Comparison of ENCODE assay signal across 10 mouse cellular contexts in the genomic region with DNA sequence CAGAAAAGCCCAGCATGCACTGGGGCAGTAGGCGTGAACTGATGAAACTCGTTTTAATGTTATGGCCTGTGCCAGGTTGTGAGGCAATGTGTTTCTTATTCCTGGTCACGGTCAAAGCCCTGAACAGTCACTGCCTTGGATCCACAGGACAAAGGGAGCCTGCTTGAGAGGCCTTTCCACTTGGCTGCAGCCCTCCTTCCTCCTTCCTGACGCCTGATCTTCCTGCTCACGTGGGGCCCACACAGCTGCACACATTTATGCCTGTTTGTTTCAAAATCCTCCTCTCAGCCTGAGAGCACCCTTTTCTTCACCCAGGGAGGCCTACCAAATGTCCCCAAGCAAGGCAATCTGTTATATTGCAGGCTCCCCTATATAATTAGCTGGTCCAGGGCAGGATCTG. TPM values are rescaled to one million over a fixed set of nuclear protein-coding genes. Genes with fewer than 3 reads are reported as not detected.
DNase-seq lines count a peak whose midpoint lies in the region; ATAC-seq and TF ChIP-seq lines count a peak whose summit lies in the region.
"Had no signal": no experiment of that assay in that cellular context is flagged by ENCODE, and none has a peak within 500 bp of the region (broad histone marks: within the 10 kb centered on the region; RNA-seq: fewer than 3 reads in every experiment).

No protein-coding gene starts in this region.

- no peak overlapping the region for H3K4me2 ChIP-seq in forebrain, embryonic 11.5 days (ENCODE audit: low read depth, low read length, severe bottlenecking)
- no peak overlapping the region for H3K4me2 ChIP-seq in midbrain, embryonic 13.5 days (replicated peaks)
- no peak overlapping the region for H3K4me2 ChIP-seq in stomach, postnatal 0 days (replicated peaks; ENCODE audit: low read depth)
- no peak overlapping the region for H3K4me2 ChIP-seq in midbrain, embryonic 15.5 days
- no peak overlapping the region for H3K4me2 ChIP-seq in midbrain, embryonic 16.5 days (ENCODE audit: low read length)

- H3K36me3 ChIP-seq in forebrain, embryonic 10.5 days (replicated peaks): no peaks in the 10 kb centered on the region
- no peaks in the 10 kb centered on the region for H3K36me3 ChIP-seq in forebrain, embryonic 11.5 days (ENCODE audit: control insufficient read depth, insufficient read depth, low read length)
- no peaks in the 10 kb centered on the region for H3K36me3 ChIP-seq in midbrain, embryonic 10.5 days
- no peaks in the 10 kb centered on the region for H3K36me3 ChIP-seq in midbrain, embryonic 13.5 days
- no peaks in the 10 kb centered on the region for H3K36me3 ChIP-seq in stomach, postnatal 0 days (ENCODE audit: control insufficient read depth, insufficient read depth, low read length)
- no peaks in the 10 kb centered on the region for H3K36me3 ChIP-seq in midbrain, embryonic 15.5 days (replicated peaks)
- H3K36me3 ChIP-seq in midbrain, embryonic 16.5 days (ENCODE audit: control insufficient read depth, insufficient read depth, low read length): no peaks in the 10 kb centered on the region

- no peak for ATAC-seq in forebrain, embryonic 11.5 days (replicated peaks; ENCODE audit: low FRiP score)
- ATAC-seq in midbrain, embryonic 13.5 days: no peak
- ATAC-seq in stomach, postnatal 0 days (ENCODE audit: low FRiP score, low TSS enrichment): no peak
- no peak for ATAC-seq in midbrain, embryonic 15.5 days (replicated peaks)
- no peak for ATAC-seq in midbrain, embryonic 16.5 days

- H3K27me3 ChIP-seq in forebrain, embryonic 10.5 days (ENCODE audit: poor library complexity, severe bottlenecking): peaks cover 36% of the 10 kb centered on the region
- H3K27me3 ChIP-seq in forebrain, embryonic 11.5 days (ENCODE audit: control insufficient read depth, insufficient read depth, low read length): no peaks in the 10 kb centered on the region
- peaks cover 41% of the 10 kb centered on the region for H3K27me3 ChIP-seq in midbrain, embryonic 10.5 days (ENCODE audit: low read depth, poor library complexity, severe bottlenecking)
- peaks cover 24% of the 10 kb centered on the region for H3K27me3 ChIP-seq in midbrain, embryonic 13.5 days
- no peaks in the 10 kb centered on the region for H3K27me3 ChIP-seq in stomach, postnatal 0 days (ENCODE audit: control insufficient read depth, insufficient read depth, low read length)
- H3K27me3 ChIP-seq in midbrain, embryonic 15.5 days (replicated peaks): peaks cover 8% of the 10 kb centered on the region
- H3K27me3 ChIP-seq in midbrain, embryonic 16.5 days (ENCODE audit: control insufficient read depth, insufficient read depth, low read depth, low read length): peaks cover 6% of the 10 kb centered on the region

- H3K4me1 ChIP-seq in forebrain, embryonic 10.5 days: peaks cover 46% of the 10 kb centered on the region
- 0 out of 2 replicates have a peak, but pooled peaks cover 5% of the 10 kb centered on the region for H3K4me1 ChIP-seq in forebrain, embryonic 11.5 days (replicated peaks; ENCODE audit: control insufficient read depth, insufficient read depth, low read length)
- H3K4me1 ChIP-seq in midbrain, embryonic 10.5 days: peaks cover 34% of the 10 kb centered on the region
- H3K4me1 ChIP-seq in midbrain, embryonic 13.5 days (replicated peaks): peaks cover 12% of the 10 kb centered on the region
- peaks cover 21% of the 10 kb centered on the region for H3K4me1 ChIP-seq in stomach, postnatal 0 days (replicated peaks; ENCODE audit: control insufficient read depth, insufficient read depth)
- H3K4me1 ChIP-seq in midbrain, embryonic 15.5 days: peaks cover 7% of the 10 kb centered on the region
- peaks cover 7% of the 10 kb centered on the region; the same call in 1 of the 2 replicates for H3K4me1 ChIP-seq in midbrain, embryonic 16.5 days (ENCODE audit: control insufficient read depth, insufficient read depth, low read length)

- WGBS in forebrain, embryonic 10.5 days: 71% methylated on average over 5 of the region's 5 CpGs
- WGBS in forebrain, embryonic 11.5 days: 69% methylated on average over 5 of the region's 5 CpGs
- WGBS in midbrain, embryonic 10.5 days: 74% methylated on average over 5 of the region's 5 CpGs
- 68% methylated on average over 5 of the region's 5 CpGs for WGBS in midbrain, embryonic 13.5 days
- WGBS in stomach, postnatal 0 days: 41% methylated on average over 5 of the region's 5 CpGs
- 61% methylated on average over 5 of the region's 5 CpGs for WGBS in midbrain, embryonic 15.5 days
- 48% methylated on average over 5 of the region's 5 CpGs for WGBS in midbrain, embryonic 16.5 days

- H3K4me3 ChIP-seq in forebrain, embryonic 10.5 days: no peak overlapping the region
- H3K4me3 ChIP-seq in forebrain, embryonic 11.5 days (ENCODE audit: low read depth, low read length): no peak overlapping the region
- no peak overlapping the region for H3K4me3 ChIP-seq in midbrain, embryonic 10.5 days
- no peak overlapping the region for H3K4me3 ChIP-seq in midbrain, embryonic 13.5 days (replicated peaks)
- H3K4me3 ChIP-seq in stomach, postnatal 0 days (ENCODE audit: low read depth, low read length): no peak overlapping the region
- no peak overlapping the region for H3K4me3 ChIP-seq in midbrain, embryonic 15.5 days
- H3K4me3 ChIP-seq in midbrain, embryonic 16.5 days (ENCODE audit: low read depth, low read length): no peak overlapping the region

- H3K9me3 ChIP-seq in forebrain, embryonic 10.5 days: no peaks in the 10 kb centered on the region
- H3K9me3 ChIP-seq in forebrain, embryonic 11.5 days (ENCODE audit: control insufficient read depth, low read length): no peaks in the 10 kb centered on the region
- no peaks in the 10 kb centered on the region for H3K9me3 ChIP-seq in midbrain, embryonic 10.5 days (replicated peaks)
- no peaks in the 10 kb centered on the region for H3K9me3 ChIP-seq in midbrain, embryonic 13.5 days
- no peaks in the 10 kb centered on the region for H3K9me3 ChIP-seq in stomach, postnatal 0 days (ENCODE audit: control insufficient read depth, low read length)
- no peaks in the 10 kb centered on the region for H3K9me3 ChIP-seq in midbrain, embryonic 15.5 days
- no peaks in the 10 kb centered on the region for H3K9me3 ChIP-seq in midbrain, embryonic 16.5 days (replicated peaks; ENCODE audit: control insufficient read depth, low read length, poor library complexity, severe bottlenecking)

- no peak for TF ChIP-seq CTCF in stomach, postnatal 0 days (IDR thresholded peaks at IDR 0.05; ENCODE audit: low read depth)

- DNase-seq in forebrain, embryonic 10.5 days (ENCODE audit: extremely low spot score, low spot score): no peak
- no peak for DNase-seq in forebrain, embryonic 11.5 days (ENCODE audit: low spot score)
- DNase-seq in midbrain, embryonic 10.5 days (ENCODE audit: low spot score): no peak
- peak; percentile 49 for DNase-seq in kidney, postnatal 14 days
- no peak for DNase-seq in stomach, postnatal 0 days (ENCODE audit: low spot score)
- DNase-seq: adrenal gland, postnatal 36 days; gastrocnemius, postnatal 36 days had no signal

- no peak for TF ChIP-seq EP300 in stomach, postnatal 0 days (optimal IDR thresholded peaks at IDR 0.05)

- no peak overlapping the region for H3K9ac ChIP-seq in forebrain, embryonic 11.5 days (ENCODE audit: low read length)
- H3K9ac ChIP-seq in midbrain, embryonic 13.5 days (replicated peaks): no peak overlapping the region
- H3K9ac ChIP-seq in stomach, postnatal 0 days (ENCODE audit: low read length): no peak overlapping the region
- H3K9ac ChIP-seq in midbrain, embryonic 15.5 days: no peak overlapping the region
- H3K9ac ChIP-seq in midbrain, embryonic 16.5 days (ENCODE audit: low read depth, low read length): no peak overlapping the region

- 0 out of 2 replicates have a peak overlapping the region, but pooled peaks have one; percentile 35 for H3K27ac ChIP-seq in forebrain, embryonic 10.5 days
- no peak overlapping the region for H3K27ac ChIP-seq in forebrain, embryonic 11.5 days (ENCODE audit: low read depth, low read length)
- peak overlapping the region; percentile 33; the same call in 1 of the 2 replicates for H3K27ac ChIP-seq in midbrain, embryonic 10.5 days (replicated peaks)
- no peak overlapping the region for H3K27ac ChIP-seq in midbrain, embryonic 13.5 days
- peak overlapping the region; percentile 35 for H3K27ac ChIP-seq in stomach, postnatal 0 days (replicated peaks)
- no peak overlapping the region for H3K27ac ChIP-seq in midbrain, embryonic 15.5 days
- H3K27ac ChIP-seq in midbrain, embryonic 16.5 days (ENCODE audit: low read length): no peak overlapping the region

RNA-seq across cellular contexts. Expression of gene Txn2, which starts 25.6 kb away (rescaled TPM):
- polyA plus RNA-seq in forebrain, embryonic 10.5 days (2016; fragmentation: Nextera tagmentation; extraction: Ambion mirVana): 288 and 291 TPM in 2 replicates
- 232 and 267 TPM in 2 replicates for polyA plus RNA-seq in forebrain, embryonic 11.5 days (2014; fragmentation: Nextera tagmentation; extraction: Ambion mirVana)
- polyA plus RNA-seq in midbrain, embryonic 10.5 days (2016; fragmentation: Nextera tagmentation; extraction: Ambion mirVana): 285 and 291 TPM in 2 replicates
- 227 and 234 TPM in 2 replicates for polyA plus RNA-seq in midbrain, embryonic 13.5 days (2015; fragmentation: Nextera tagmentation; extraction: Ambion mirVana)
- polyA plus RNA-seq in stomach, postnatal 0 days (2015; fragmentation: Nextera tagmentation; extraction: Ambion mirVana): 172 and 176 TPM in 2 replicates
- 203 and 229 TPM in 2 replicates for polyA plus RNA-seq in midbrain, embryonic 15.5 days (2015; fragmentation: Nextera tagmentation; extraction: Ambion mirVana)
- polyA plus RNA-seq in midbrain, embryonic 16.5 days (2015; fragmentation: Nextera tagmentation; extraction: Ambion mirVana): 187 and 190 TPM in 2 replicates

RNA-seq across cellular contexts. Expression of gene Foxred2, which starts 53.3 kb away (rescaled TPM):
- 7.9 and 8.7 TPM in 2 replicates for polyA plus RNA-seq in forebrain, embryonic 10.5 days (2016; fragmentation: Nextera tagmentation; extraction: Ambion mirVana)
- 9.1 TPM in 2 replicates for polyA plus RNA-seq in forebrain, embryonic 11.5 days (2014; fragmentation: Nextera tagmentation; extraction: Ambion mirVana)
- 6.4 and 6.5 TPM in 2 replicates for polyA plus RNA-seq in midbrain, embryonic 10.5 days (2016; fragmentation: Nextera tagmentation; extraction: Ambion mirVana)
- polyA plus RNA-seq in midbrain, embryonic 13.5 days (2015; fragmentation: Nextera tagmentation; extraction: Ambion mirVana): 6.9 and 8.1 TPM in 2 replicates
- 0.62 and 0.87 TPM in 2 replicates for polyA plus RNA-seq in stomach, postnatal 0 days (2015; fragmentation: Nextera tagmentation; extraction: Ambion mirVana)
- polyA plus RNA-seq in midbrain, embryonic 15.5 days (2015; fragmentation: Nextera tagmentation; extraction: Ambion mirVana): 10.3 and 11.8 TPM in 2 replicates
- polyA plus RNA-seq in midbrain, embryonic 16.5 days (2015; fragmentation: Nextera tagmentation; extraction: Ambion mirVana): 9.2 and 11.0 TPM in 2 replicates

Comparison
In these comparisons a context has a peak if more than half of its experiments do, and no peak if none do; other contexts are left out.
1. H3K27ac ChIP-seq: peak in forebrain, embryonic 10.5 days (single experiment), midbrain, embryonic 10.5 days (single experiment) and stomach, postnatal 0 days (single experiment); none in forebrain, embryonic 11.5 days (single experiment), midbrain, embryonic 13.5 days (single experiment), midbrain, embryonic 15.5 days (single experiment) and midbrain, embryonic 16.5 days (single experiment).